Mouse (Mus musculus) testis, adult 2 months (tissue): Measurements from ENCODE around the gene Egfem1. TPM values are rescaled to one million over a fixed set of nuclear protein-coding genes. Genes with fewer than 3 reads are reported as not detected.

Experiments used
- H3K27ac ChIP-seq: fragments of 200-500 bp; 2 replicates; pipeline ENCODE4 v1.5.1; 2012; ENCODE audit warnings: low read depth, low read length; ENCODE audit not compliant: control insufficient read depth, insufficient read depth
- H3K27me3 ChIP-seq: fragments of 200-500 bp; 2 replicates; pipeline ENCODE4 v1.6.1; 2012; ENCODE audit warnings: mild to moderate bottlenecking, low read length, moderate library complexity; ENCODE audit not compliant: control insufficient read depth, insufficient read depth
- H3K36me3 ChIP-seq: fragments of 200-500 bp; 2 replicates; pipeline ENCODE4 v1.6.1; 2012; ENCODE audit warnings: mild to moderate bottlenecking, low read length; ENCODE audit not compliant: control insufficient read depth, insufficient read depth
- H3K4me1 ChIP-seq: fragments of 200-500 bp; 2 replicates; pipeline ENCODE4 v1.6.1; 2012; ENCODE audit warnings: low read length; ENCODE audit not compliant: control insufficient read depth, insufficient read depth
- H3K4me3 ChIP-seq: fragments of 200-500 bp; 2 replicates; pipeline ENCODE4 v1.5.1; 2012; ENCODE audit warnings: low read depth, mild to moderate bottlenecking, low read length, moderate library complexity, mixed read lengths; ENCODE audit not compliant: control insufficient read depth
- CTCF ChIP-seq: fragments of 200-500 bp; IDR thresholded peaks from 2 replicates; pipeline ENCODE4 v1.5.1; 2012; ENCODE audit warnings: low read depth, mild to moderate bottlenecking, inconsistent platforms, low read length, moderate library complexity; ENCODE audit not compliant: control insufficient read depth, insufficient read depth, insufficient replicate concordance
- POLR2A ChIP-seq: fragments of 200-500 bp; IDR thresholded peaks from 2 replicates; pipeline ENCODE4 v1.6.1; 2012; ENCODE audit warnings: low read depth, mild to moderate bottlenecking, inconsistent platforms, low read length, moderate library complexity; ENCODE audit not compliant: control insufficient read depth
- polyA plus RNA-seq: library from polyadenylated mRNA; depleted of rRNA; stranded (reverse); fragments of >200 nt; gene quantifications from 2 replicates; pipeline ENCODE4 v1.2.3, GENCODE M21; 2012

Egfem1 gene
- polyA plus RNA-seq, 1 experiment = 0.62 TPM

DNA sequence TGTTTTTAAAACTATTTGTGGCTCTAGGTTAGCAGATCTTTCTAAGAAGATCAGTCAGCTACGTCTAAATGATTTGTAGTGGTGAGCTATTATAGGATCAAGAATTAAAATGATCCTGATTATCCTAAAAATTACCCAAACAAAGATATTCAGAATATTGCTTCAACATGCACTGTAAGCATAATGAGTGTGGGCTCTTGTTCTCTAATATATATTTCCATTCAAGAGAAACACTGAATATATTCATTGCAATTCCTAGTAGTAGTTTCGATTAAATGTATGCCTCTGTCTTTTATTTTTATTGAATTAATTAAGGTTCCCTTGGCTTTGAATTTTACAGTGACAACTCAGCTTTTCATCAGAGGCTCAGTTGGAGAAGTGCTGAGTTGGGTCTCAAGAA is 527.4 kb downstream of the Egfem1 start:
- H3K36me3 ChIP-seq = no peaks in the 10 kb centered on the region
- no peaks in the 10 kb centered on the region for H3K27me3 ChIP-seq
- no peak overlapping the region for H3K4me3 ChIP-seq
- H3K27ac ChIP-seq = no peak overlapping the region
- TF ChIP-seq POLR2A (no peak), CTCF (no peak)
- H3K4me1 ChIP-seq = no peaks in the 10 kb centered on the region

DNA sequence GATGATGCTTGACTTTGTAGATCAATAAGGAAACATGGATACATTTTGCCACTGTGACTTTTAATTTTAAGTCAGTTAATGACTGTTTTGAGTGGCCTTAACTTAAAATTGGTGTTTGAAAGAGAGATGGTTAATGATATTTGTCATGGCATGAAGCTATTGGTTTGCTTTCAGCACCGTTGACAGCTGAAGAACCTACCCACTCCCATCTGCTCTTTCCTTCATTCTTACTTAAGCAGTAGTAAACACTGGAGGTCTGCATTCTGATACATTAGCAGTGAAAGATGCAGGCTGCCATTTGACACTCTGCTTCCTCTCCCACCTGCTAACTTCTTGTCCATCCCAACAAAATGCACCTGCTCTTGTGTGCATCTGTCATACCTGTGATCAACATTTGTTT is 537.8 kb downstream of the Egfem1 start:
- TF ChIP-seq CTCF = no peak
- no peak for TF ChIP-seq POLR2A
- no peaks in the 10 kb centered on the region for H3K27me3 ChIP-seq

DNA sequence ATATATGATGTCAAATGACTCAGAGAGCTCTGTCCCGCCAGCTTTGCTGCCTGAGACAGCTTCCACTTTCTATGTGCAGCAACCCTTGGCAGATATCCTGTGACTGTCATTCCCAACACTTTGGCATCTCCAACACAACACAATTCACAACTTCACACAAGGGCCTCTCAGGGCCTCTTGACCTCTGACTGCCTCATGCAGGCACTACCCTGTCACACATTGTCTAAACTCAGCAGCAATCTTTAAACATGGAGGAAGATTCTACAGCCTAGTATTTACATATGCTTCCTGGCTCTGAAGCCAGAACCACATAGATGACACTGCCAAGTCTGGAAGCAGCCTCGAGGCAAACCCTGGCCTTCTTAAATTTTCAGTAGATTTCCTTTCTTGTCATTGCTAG is 558.0 kb downstream of the Egfem1 start:
- no peak overlapping the region for H3K4me3 ChIP-seq
- H3K27ac ChIP-seq = no peak overlapping the region

More for the DNA sequence above, 537.8 kb downstream of the Egfem1 start:
- no peak overlapping the region for H3K27ac ChIP-seq
- H3K4me1 ChIP-seq = no peaks in the 10 kb centered on the region
- H3K4me3 ChIP-seq = no peak overlapping the region
- no peaks in the 10 kb centered on the region for H3K36me3 ChIP-seq

DNA sequence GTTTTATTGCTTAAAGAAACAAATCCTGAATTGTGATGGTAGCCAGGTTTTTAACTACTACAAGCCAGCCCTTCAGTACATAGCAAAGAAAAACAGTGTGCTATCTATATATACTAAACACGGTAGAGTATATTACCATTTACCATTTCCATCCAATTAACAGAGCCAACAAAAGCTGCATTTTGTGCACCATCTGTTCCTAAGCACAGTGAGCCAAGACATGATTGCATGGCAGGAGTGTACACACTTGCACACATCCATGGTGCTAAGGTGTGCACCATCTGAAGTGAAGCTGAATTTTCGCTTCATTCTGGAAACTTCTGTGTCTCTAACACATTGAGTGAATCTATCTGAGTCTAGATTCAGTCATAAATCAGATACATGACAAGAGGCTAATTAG is 585.0 kb downstream of the Egfem1 start:
- TF ChIP-seq POLR2A (no peak), CTCF (no peak)
- H3K36me3 ChIP-seq = no peaks in the 10 kb centered on the region

More for the DNA sequence above, 558.0 kb downstream of the Egfem1 start:
- Histone ChIP-seq H3K27me3 (no peaks in the 10 kb centered on the region), H3K36me3 (no peaks in the 10 kb centered on the region), H3K4me1 (no peaks in the 10 kb centered on the region)
- no peak for TF ChIP-seq CTCF
- TF ChIP-seq POLR2A = no peak

DNA sequence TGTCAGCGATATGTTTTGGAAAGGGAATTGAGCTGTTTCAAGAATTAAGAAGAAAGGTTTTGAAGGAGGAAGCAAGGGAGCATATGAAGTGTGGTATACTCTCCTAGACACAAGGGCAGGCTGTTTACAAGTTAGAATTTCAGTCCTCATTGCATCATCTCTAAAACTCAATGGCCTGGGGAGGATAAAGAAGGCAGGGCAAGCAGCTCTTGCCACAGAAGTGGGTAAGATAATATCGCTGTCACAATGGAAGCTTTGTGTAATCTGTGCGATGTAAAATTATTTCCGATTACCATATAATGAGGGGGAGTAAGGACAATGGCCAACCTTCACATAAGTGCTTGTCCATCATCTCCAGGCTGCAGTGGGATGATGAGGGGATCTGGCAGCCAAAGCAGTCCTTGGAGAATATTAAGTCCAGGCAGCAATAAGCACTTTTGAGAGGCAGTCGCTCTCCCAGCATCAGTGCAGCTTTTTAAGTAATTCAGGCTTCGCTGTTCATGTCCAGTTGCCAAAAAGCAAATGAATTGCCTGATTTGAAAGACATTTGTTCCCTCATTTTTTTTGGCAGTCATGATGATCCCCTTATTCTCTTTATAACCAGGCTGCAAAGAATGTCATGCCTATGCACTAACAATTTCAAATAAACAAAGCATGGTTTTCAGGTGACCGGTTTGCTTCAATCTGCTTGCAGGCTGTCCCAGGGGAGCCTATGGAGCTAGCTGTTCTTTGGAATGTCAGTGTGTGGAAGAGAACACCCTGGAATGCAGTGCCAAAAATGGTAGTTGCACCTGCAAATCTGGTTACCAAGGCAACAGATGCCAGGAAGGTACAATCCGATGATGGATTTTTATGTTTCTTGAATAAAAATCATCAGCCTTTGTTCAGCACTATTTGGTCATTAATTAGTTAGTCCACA is 607.8 kb downstream of the Egfem1 start:
- Histone ChIP-seq H3K36me3 (no peaks in the 10 kb centered on the region), H3K27me3 (no peaks in the 10 kb centered on the region), H3K4me1 (no peaks in the 10 kb centered on the region), H3K27ac (no peak overlapping the region), H3K4me3 (no peak overlapping the region)
- TF ChIP-seq CTCF (no peak), POLR2A (no peak)

More for the DNA sequence above, 585.0 kb downstream of the Egfem1 start:
- H3K27ac ChIP-seq = no peak overlapping the region
- no peak overlapping the region for H3K4me3 ChIP-seq
- H3K4me1 ChIP-seq = no peaks in the 10 kb centered on the region
- no peaks in the 10 kb centered on the region for H3K27me3 ChIP-seq

DNA sequence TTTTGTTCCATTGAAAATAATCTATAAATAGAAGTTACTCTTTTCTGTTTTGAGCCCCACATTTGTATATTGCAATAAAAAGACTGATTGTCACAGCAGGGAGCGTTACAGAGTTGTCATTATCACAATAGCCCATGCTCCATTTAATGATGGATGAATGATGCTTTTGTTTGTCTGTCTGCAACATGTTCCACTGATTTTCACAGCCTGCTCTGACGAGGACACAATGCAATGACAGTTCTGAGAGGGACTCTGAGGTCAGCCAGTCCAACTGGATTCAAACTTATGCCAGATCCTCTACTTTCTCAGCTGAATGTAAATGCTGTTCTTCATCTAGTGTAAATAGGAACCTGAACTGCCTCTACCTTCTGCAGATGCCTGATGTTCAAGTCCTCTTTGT is 619.3 kb downstream of the Egfem1 start:
- TF ChIP-seq CTCF (no peak), POLR2A (no peak)
- no peaks in the 10 kb centered on the region for H3K4me1 ChIP-seq
- no peak overlapping the region for H3K27ac ChIP-seq
- no peaks in the 10 kb centered on the region for H3K27me3 ChIP-seq
- no peak overlapping the region for H3K4me3 ChIP-seq
- H3K36me3 ChIP-seq = no peaks in the 10 kb centered on the region

DNA sequence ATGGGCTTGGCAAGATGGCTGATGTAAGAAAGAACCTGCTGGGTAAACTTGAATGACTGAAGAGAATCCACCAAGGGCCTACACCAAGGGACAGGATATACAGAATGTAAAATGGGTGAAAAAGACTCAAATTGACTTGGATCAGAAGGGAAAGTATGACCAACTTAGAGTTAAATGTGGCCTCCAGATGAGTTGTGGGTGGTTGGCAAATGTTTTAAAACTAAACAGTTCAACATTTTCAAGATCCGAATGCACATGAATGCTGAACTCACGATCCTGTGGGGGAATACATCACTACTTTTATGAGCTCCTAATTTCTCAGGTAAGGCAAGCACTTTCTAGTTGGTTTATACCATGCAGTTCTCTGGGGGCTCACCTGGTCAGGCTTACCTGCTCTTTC is 625.0 kb downstream of the Egfem1 start:
- Histone ChIP-seq H3K36me3 (no peaks in the 10 kb centered on the region), H3K27me3 (no peaks in the 10 kb centered on the region), H3K27ac (no peak overlapping the region), H3K4me1 (no peaks in the 10 kb centered on the region), H3K4me3 (no peak overlapping the region)
- TF ChIP-seq POLR2A (no peak), CTCF (no peak)
